Mouse (Mus musculus): ENCODE results near the gene P2rx2. TPM values are rescaled to one million over a fixed set of nuclear protein-coding genes. Genes with fewer than 3 reads are reported as not detected.
A peak's percentile ranks its signal among the peaks of the same experiment; 100 is the strongest.

The P2rx2 gene
- polyA plus RNA-seq, 1 experiment from 2014 or later, result 9.9 TPM

DNA sequence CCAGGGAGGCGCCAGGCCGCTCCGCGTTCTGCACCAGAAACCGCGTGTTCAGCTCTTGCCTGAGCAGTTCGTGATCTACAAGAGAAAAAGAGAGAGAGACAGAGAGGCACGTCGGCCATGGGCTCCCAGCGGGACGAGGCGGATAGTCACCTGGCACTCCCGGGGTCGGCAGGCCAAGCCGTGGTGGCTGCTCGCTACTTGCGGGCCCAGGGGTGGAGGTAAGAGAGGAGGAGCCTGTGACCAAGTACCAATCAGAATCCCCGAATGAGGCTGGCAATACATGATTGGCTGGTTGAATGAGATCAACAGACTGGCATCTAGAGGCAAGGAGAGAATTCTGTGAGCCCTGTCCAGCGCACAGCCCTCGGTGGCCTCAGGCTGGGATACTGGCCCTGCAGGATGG, 35.2 kb upstream of the P2rx2 start:
- no peaks in the 10 kb centered on the region; the same call in 1 of the 2 replicates for H3K4me1 ChIP-seq (replicated peaks; ENCODE audit: control insufficient read depth, insufficient read depth, low read length)
- no peaks in the 10 kb centered on the region for H3K27me3 ChIP-seq (ENCODE audit: control insufficient read depth, insufficient read depth, low read length)
- no peak overlapping the region for H3K4me2 ChIP-seq (replicated peaks)
- no peaks in the 10 kb centered on the region for H3K9me3 ChIP-seq (ENCODE audit: control insufficient read depth, low read length)
- H3K4me3 ChIP-seq (replicated peaks; ENCODE audit: low read length), result no peak overlapping the region
- no peak for DNase-seq (ENCODE audit: low spot score)
- ATAC-seq (ENCODE audit: low FRiP score), result peak; percentile 9; the same call in 1 of the 2 replicates
- WGBS, result 33% methylated on average over 20 of the region's 20 CpGs
- H3K36me3 ChIP-seq (replicated peaks; ENCODE audit: control insufficient read depth, insufficient read depth), result peaks cover 66% of the 10 kb centered on the region
- H3K27ac ChIP-seq, result no peak overlapping the region
- H3K9ac ChIP-seq, result no peak overlapping the region

DNA sequence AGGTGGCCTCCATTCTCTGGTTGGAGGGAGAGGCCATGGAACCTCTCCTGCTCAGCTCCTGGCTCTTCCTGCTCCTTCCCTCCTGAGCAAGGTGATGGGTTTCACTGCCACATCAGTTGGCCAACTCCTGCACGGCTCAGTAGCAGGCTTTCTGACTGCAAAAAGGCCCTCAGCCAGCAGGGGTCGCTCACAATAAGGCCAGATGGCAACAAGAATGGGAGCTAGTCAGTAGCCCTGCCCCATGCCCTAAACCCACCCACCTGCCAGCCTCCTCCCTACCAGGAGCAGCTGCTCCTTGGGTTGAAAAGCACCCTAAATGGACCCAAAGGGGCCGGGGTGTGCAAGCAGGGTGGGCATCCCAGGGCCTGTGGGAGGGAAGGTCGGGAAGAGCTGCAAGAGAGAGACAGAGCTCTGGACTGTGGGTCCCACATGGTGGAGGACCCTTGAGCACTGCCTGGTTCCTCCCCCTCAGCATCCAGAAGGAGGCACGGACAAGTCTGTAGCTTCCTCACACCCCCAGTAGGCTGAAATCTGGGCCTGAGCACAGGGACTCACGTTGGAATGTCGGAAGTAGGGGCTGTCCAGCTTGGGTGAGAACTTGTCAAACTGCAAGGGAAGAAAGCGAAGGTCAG, 33.9 kb upstream of the P2rx2 start:
- H3K9ac ChIP-seq, result no peak overlapping the region
- no peak overlapping the region for H3K4me2 ChIP-seq (replicated peaks)
- H3K36me3 ChIP-seq (replicated peaks; ENCODE audit: control insufficient read depth, insufficient read depth), result peaks cover 66% of the 10 kb centered on the region
- H3K9me3 ChIP-seq (ENCODE audit: control insufficient read depth, low read length), result no peaks in the 10 kb centered on the region
- 0 out of 2 replicates have a peak, but pooled peaks have one; percentile 27 for ATAC-seq (ENCODE audit: low FRiP score)
- 55% methylated on average over 8 of the region's 8 CpGs for WGBS
- no peak overlapping the region for H3K4me3 ChIP-seq (replicated peaks; ENCODE audit: low read length)
- H3K4me1 ChIP-seq (replicated peaks; ENCODE audit: control insufficient read depth, insufficient read depth, low read length), result no peaks in the 10 kb centered on the region; the same call in 1 of the 2 replicates
- DNase-seq (ENCODE audit: low spot score), result peak; percentile 78
- H3K27ac ChIP-seq, result no peak overlapping the region
- H3K27me3 ChIP-seq (ENCODE audit: control insufficient read depth, insufficient read depth, low read length), result no peaks in the 10 kb centered on the region

- 29% methylated on average over 11 of the region's 11 CpGs for WGBS
- Histone ChIP-seq H3K9ac (peak overlapping the region; percentile 52), H3K27me3 (ENCODE audit: control insufficient read depth, insufficient read depth, low read length) (no peaks in the 10 kb centered on the region), H3K4me1 (replicated peaks; ENCODE audit: control insufficient read depth, insufficient read depth, low read length) (peaks cover 10% of the 10 kb centered on the region), H3K4me3 (replicated peaks; ENCODE audit: low read length) (peak overlapping the region; percentile 34), H3K27ac (no peak overlapping the region), H3K9me3 (ENCODE audit: control insufficient read depth, low read length) (no peaks in the 10 kb centered on the region), H3K4me2 (replicated peaks) (peak overlapping the region; percentile 72), H3K36me3 (replicated peaks; ENCODE audit: control insufficient read depth, insufficient read depth) (peaks cover 21% of the 10 kb centered on the region)
- no peak; the same call in 1 of the 2 replicates for ATAC-seq (ENCODE audit: low FRiP score)
- DNase-seq (ENCODE audit: low spot score), result no peak
Measured at GRCm38 (mm10) chr5:110363822-110364545, 21.0 kb upstream of the P2rx2 start.

DNA sequence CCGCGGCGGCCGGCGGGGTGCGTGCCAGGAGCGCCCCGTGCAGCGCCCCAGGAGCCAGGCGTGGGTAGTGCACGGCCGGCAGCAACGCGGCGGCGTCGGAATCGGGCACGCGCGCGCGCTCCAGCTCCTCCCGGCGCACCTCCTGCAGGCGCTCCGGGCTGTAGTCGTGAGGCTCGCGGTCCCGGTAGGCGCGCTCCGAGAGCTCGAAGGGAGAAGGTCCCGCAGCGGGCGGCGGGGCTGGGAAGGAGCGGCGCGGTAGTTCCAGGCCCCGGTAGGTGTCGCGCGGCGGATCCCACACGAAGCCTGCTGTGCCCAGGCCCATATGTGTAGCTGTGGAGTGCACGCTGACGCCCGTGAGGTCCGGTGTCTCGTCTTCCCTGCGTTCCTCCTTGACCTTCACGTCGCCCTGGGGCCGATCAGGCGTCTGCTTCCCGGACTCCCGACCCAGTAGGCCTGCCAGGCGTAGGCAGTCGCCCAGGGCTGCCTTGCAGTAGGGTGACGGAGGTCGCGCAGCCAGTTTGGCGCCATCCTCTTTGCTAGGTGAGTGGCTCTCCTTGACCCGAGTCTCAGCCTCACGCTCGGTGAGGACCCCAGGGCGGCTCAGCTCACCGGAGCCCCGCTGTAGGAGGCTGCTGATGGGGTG, 20.3 kb upstream of the P2rx2 start:
- ATAC-seq (ENCODE audit: low FRiP score), result peak; percentile 78
- no peaks in the 10 kb centered on the region for H3K27me3 ChIP-seq (ENCODE audit: control insufficient read depth, insufficient read depth, low read length)
- H3K4me3 ChIP-seq (replicated peaks; ENCODE audit: low read length), result peak overlapping the region; percentile 34
- DNase-seq (ENCODE audit: low spot score), result peak; percentile 74
- no peak overlapping the region for H3K27ac ChIP-seq
- peaks cover 10% of the 10 kb centered on the region for H3K4me1 ChIP-seq (replicated peaks; ENCODE audit: control insufficient read depth, insufficient read depth, low read length)
- peaks cover 14% of the 10 kb centered on the region for H3K36me3 ChIP-seq (replicated peaks; ENCODE audit: control insufficient read depth, insufficient read depth)
- H3K9me3 ChIP-seq (ENCODE audit: control insufficient read depth, low read length), result no peaks in the 10 kb centered on the region
- H3K9ac ChIP-seq, result peak overlapping the region; percentile 52
- peak overlapping the region; percentile 72 for H3K4me2 ChIP-seq (replicated peaks)
- WGBS, result 2% methylated on average over 67 of the region's 72 CpGs

DNA sequence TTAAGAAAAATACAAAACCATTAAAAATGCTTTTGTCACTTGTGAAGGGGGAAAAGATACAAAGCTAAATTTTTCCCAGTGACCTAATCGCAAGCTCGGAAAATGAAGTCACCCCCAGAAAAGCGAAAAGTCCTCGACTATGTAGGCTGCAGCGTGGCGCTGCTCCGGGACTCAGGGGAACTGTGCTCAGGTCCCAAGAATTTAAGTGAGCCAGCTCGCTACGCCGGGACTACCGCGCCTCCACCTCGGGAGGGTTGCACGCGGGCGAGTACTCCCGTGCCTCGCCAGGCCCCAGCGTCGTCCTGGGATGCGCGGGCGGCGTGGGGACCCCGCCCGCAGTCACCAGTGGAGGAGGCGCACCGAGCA, 19.8 kb upstream of the P2rx2 start:
- Histone ChIP-seq H3K9ac (peak overlapping the region; percentile 52), H3K4me2 (replicated peaks) (peak overlapping the region; percentile 72), H3K4me3 (replicated peaks; ENCODE audit: low read length) (peak overlapping the region; percentile 34), H3K27ac (no peak overlapping the region), H3K9me3 (ENCODE audit: control insufficient read depth, low read length) (no peaks in the 10 kb centered on the region), H3K36me3 (replicated peaks; ENCODE audit: control insufficient read depth, insufficient read depth) (peaks cover 11% of the 10 kb centered on the region), H3K27me3 (ENCODE audit: control insufficient read depth, insufficient read depth, low read length) (no peaks in the 10 kb centered on the region), H3K4me1 (replicated peaks; ENCODE audit: control insufficient read depth, insufficient read depth, low read length) (peaks cover 13% of the 10 kb centered on the region)
- DNase-seq (ENCODE audit: low spot score) (no peak), ATAC-seq (ENCODE audit: low FRiP score) (peak; percentile 47)
- 3% methylated on average over 28 of the region's 28 CpGs for WGBS

DNA sequence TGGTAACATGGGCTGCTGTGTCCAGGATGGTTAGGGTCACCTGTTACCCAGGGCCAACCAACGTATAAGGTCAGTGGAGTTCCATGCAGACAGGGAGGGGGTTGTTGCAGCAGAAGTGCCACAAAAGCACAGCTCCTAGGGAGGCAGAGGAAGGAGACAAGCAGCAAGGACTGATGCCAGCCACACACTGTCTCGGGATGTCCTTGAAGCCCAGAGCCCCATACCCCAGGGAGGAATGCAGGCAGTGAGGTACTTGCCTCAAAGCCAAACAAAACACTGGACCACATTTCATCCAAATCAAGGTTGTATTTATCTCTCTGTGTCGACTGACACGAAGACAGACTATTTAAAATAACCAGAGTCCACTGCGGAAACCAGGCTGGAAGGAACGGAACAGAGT, 18.5 kb upstream of the P2rx2 start:
- no peaks in the 10 kb centered on the region for H3K27me3 ChIP-seq (ENCODE audit: control insufficient read depth, insufficient read depth, low read length)
- H3K36me3 ChIP-seq (replicated peaks; ENCODE audit: control insufficient read depth, insufficient read depth), result no peaks in the 10 kb centered on the region; the same call in 1 of the 2 replicates
- no peak overlapping the region for H3K27ac ChIP-seq
- no peak overlapping the region for H3K4me2 ChIP-seq (replicated peaks)
- H3K9ac ChIP-seq, result no peak overlapping the region
- no peak overlapping the region for H3K4me3 ChIP-seq (replicated peaks; ENCODE audit: low read length)
- no peaks in the 10 kb centered on the region for H3K9me3 ChIP-seq (ENCODE audit: control insufficient read depth, low read length)
- DNase-seq (ENCODE audit: low spot score) (no peak), ATAC-seq (ENCODE audit: low FRiP score) (no peak)
- peaks cover 14% of the 10 kb centered on the region for H3K4me1 ChIP-seq (replicated peaks; ENCODE audit: control insufficient read depth, insufficient read depth, low read length)
- WGBS, result 88% methylated on average over 6 of the region's 6 CpGs

GRCm38 (mm10) chr5:110357531-110358179, 14.6 kb upstream of the P2rx2 start:
- ATAC-seq (ENCODE audit: low FRiP score) (peak; percentile 69), DNase-seq (ENCODE audit: low spot score) (peak; percentile 96)
- H3K9ac ChIP-seq, result no peak overlapping the region
- no peak overlapping the region for H3K27ac ChIP-seq
- H3K9me3 ChIP-seq (ENCODE audit: control insufficient read depth, low read length), result no peaks in the 10 kb centered on the region
- H3K4me3 ChIP-seq (replicated peaks; ENCODE audit: low read length), result no peak overlapping the region
- no peaks in the 10 kb centered on the region for H3K27me3 ChIP-seq (ENCODE audit: control insufficient read depth, insufficient read depth, low read length)
- 37% methylated on average over 8 of the region's 9 CpGs for WGBS
- 0 out of 2 replicates have a peak, but pooled peaks cover 4% of the 10 kb centered on the region for H3K4me1 ChIP-seq (replicated peaks; ENCODE audit: control insufficient read depth, insufficient read depth, low read length)
- no peaks in the 10 kb centered on the region for H3K36me3 ChIP-seq (replicated peaks; ENCODE audit: control insufficient read depth, insufficient read depth)
- H3K4me2 ChIP-seq (replicated peaks), result no peak overlapping the region

DNA sequence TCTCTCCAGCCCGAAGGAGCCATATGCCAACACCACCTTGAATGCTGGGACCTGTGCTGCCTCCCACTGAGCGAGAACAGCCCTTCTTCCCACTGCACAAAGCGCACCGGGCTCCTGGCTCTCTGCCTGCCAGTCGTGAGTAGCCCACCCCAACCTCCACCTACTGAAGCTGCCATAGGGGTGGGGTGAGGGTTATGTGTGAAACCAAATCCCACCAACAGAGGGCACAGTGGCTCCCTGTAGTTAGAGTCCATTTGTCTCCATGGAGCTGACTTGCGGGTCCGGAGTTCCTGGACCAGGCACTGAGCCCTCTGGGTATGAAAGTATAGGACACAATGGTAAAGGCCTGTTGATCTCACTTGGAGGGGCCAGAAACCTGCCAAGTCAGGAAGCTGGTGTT, 11.7 kb upstream of the P2rx2 start:
- no peaks in the 10 kb centered on the region for H3K9me3 ChIP-seq (ENCODE audit: control insufficient read depth, low read length)
- WGBS, result 17% methylated on average over 7 of the region's 7 CpGs
- H3K9ac ChIP-seq, result no peak overlapping the region
- no peak for DNase-seq (ENCODE audit: low spot score)
- H3K27ac ChIP-seq, result no peak overlapping the region
- H3K4me3 ChIP-seq (replicated peaks; ENCODE audit: low read length), result no peak overlapping the region
- no peak for ATAC-seq (ENCODE audit: low FRiP score)
- no peaks in the 10 kb centered on the region for H3K36me3 ChIP-seq (replicated peaks; ENCODE audit: control insufficient read depth, insufficient read depth)
- no peaks in the 10 kb centered on the region for H3K27me3 ChIP-seq (ENCODE audit: control insufficient read depth, insufficient read depth, low read length)
- H3K4me1 ChIP-seq (replicated peaks; ENCODE audit: control insufficient read depth, insufficient read depth, low read length), result 0 out of 2 replicates have a peak, but pooled peaks cover 4% of the 10 kb centered on the region
- no peak overlapping the region for H3K4me2 ChIP-seq (replicated peaks)

DNA sequence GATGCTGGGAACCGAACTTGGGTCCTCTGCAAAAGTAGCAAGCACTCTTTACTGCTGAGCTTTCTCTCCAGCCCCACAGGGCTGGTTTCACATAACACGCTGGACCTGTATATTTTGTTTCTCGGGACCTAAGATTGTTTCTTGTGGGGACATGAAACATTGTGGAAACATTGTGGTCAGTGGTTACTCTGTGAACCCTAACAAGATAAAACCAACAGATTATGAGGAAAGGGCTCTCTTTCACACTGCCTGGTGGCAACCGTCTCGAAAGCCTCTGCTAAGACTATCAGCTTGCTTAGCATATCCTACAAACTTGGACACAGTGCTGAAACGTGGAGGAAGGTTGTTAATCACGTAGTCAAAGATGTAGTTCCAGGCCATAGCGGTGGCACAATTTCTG, 4.0 kb upstream of the P2rx2 start:
- no peak overlapping the region for H3K4me3 ChIP-seq (replicated peaks; ENCODE audit: low read length)
- H3K4me1 ChIP-seq (replicated peaks; ENCODE audit: control insufficient read depth, insufficient read depth, low read length), result peaks cover 12% of the 10 kb centered on the region
- no peak for DNase-seq (ENCODE audit: low spot score)
- H3K27me3 ChIP-seq (ENCODE audit: control insufficient read depth, insufficient read depth, low read length), result peaks cover 8% of the 10 kb centered on the region
- H3K9ac ChIP-seq, result no peak overlapping the region
- H3K36me3 ChIP-seq (replicated peaks; ENCODE audit: control insufficient read depth, insufficient read depth), result no peaks in the 10 kb centered on the region
- no peaks in the 10 kb centered on the region for H3K9me3 ChIP-seq (ENCODE audit: control insufficient read depth, low read length)
- no peak overlapping the region for H3K27ac ChIP-seq
- H3K4me2 ChIP-seq (replicated peaks), result no peak overlapping the region
- 88% methylated on average over 8 of the region's 8 CpGs for WGBS
- no peak for ATAC-seq (ENCODE audit: low FRiP score)

All from hindbrain, embryonic 14.5 days (tissue).